Mouse (Mus musculus): Measurements from ENCODE around the gene Mfap1b. TPM values are rescaled to one million over a fixed set of nuclear protein-coding genes. Genes with fewer than 3 reads are reported as not detected.
"Not testable (repeated sequence)": the region's sequence is repeated elsewhere in the genome, so short reads cannot be mapped to it uniquely, and the experiment has no call there.

The Mfap1b gene
- total and polyA plus RNA-seq, 3 experiments = 15.6 to 29.7 (median 24.3) TPM

DNA sequence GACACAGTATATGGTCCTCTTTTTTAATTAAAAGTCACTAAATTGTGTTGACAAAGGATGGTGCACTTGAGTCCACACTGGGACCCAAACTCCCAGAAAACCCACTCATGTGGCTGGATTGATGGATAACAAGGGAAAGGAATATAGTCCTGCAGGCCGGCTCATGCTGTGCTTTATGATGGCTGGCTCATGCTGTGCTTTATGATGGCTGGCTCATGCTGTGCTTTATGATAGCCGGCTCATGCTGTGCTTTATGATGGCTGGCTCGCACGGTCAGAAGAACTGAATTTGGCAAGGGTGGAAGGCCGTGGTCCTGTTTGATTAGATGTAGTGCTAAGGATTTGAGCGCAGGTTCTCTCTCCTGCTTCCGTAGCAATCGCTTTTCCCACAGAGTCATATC, 9.7 kb upstream of the Mfap1b start:
- H3K79me2 ChIP-seq (replicated peaks; ENCODE audit: control insufficient read depth, extremely low read depth, insufficient read depth, poor library complexity, severe bottlenecking) = no peaks in the 10 kb centered on the region
- H3K4me1 ChIP-seq (ENCODE audit: control insufficient read depth in 1 of 2, insufficient read depth in 2 of 2) = no peaks in the 10 kb centered on the region
- in situ Hi-C loops (cut with MboI; ENCODE audit: low pct_ligation_motif_present, low pct_unique_long_range_greater_than_20kb, low sequenced_read_pairs) (no loop called here), dilution Hi-C loops (cut with MboI; ENCODE audit: extremely low pct_ligation_motif_present, extremely low pct_unique_long_range_greater_than_20kb, low sequenced_read_pairs) (no loop called here)
- no peak overlapping the region for H3K9ac ChIP-seq (ENCODE audit: insufficient read depth, low read depth)
- no peak for TF ChIP-seq POLR2A (IDR thresholded peaks at IDR 0.05; ENCODE audit: low read depth, low read length)
- TF ChIP-seq NELFE (IDR thresholded peaks at IDR 0.05; ENCODE audit: low read depth, low read length) = no peak
- H3K4me2 ChIP-seq (ENCODE audit: insufficient read depth, low read depth, poor library complexity, severe bottlenecking) = no peak overlapping the region
- H3K27me3 ChIP-seq (replicated peaks) = peaks cover 7% of the 10 kb centered on the region
- no peak overlapping the region for H3K27ac ChIP-seq (ENCODE audit: insufficient read depth, low read depth)
- H3K36me3 ChIP-seq (replicated peaks in 1 of 2; ENCODE audit: control insufficient read depth in 1 of 2, insufficient read depth in 1 of 2, low read length in 1 of 2) = no peaks in the 10 kb centered on the region
- no peak overlapping the region for H3K4me3 ChIP-seq (replicated peaks in 1 of 3; ENCODE audit: low read depth in 2 of 3, low read length in 2 of 3, poor library complexity in 1 of 3)
- no peak for DNase-seq (ENCODE audit: extremely low read depth)
- no peaks in the 10 kb centered on the region for H3K9me3 ChIP-seq (replicated peaks; ENCODE audit: low read length)

DNA sequence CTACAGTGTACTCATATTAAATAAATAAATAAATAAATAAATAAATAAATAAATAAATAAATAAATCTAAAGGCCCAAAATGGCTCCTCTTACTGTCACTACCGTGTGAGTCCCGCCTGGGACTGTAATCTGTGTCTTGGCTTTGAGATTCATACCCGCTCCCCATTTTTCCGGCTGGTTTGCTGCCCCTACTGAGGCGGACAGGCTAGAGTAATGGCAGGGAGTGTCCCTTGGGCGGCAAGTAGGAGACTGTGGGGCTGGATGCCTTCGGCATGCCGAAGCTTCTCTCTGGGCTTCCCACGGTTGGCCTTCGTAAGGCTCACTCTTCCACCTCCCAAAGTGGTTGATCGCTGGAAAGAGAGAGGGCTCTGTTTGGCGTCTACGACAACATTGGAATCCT, 7.0 kb upstream of the Mfap1b start:
- DNase-seq (ENCODE audit: extremely low read depth) = not testable (repeated sequence)

DNA sequence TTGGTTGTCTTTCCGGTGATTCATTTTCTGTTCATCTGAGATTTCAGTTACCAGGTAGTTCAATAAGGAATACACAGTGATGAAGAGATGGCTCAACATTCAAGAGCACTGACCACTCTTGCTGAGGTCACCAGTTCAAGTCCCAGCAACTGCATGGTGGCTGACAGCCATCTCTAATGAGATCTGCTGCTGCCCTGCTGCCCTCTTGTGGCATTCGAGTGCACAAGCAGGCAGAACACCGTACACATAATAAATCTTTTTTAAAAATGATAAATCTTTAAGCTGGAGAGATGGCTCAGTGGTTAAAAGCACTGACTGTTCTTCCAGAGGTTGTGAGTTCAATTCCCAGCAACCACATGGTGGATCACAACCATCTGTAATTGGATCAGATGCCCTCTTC, 6.6 kb upstream of the Mfap1b start:
- Histone ChIP-seq H3K36me3 (replicated peaks in 1 of 2; ENCODE audit: control insufficient read depth in 1 of 2, insufficient read depth in 1 of 2, low read length in 1 of 2) (peaks cover 7% of the 10 kb centered on the region in 2 experiments), H3K4me2 (ENCODE audit: insufficient read depth, low read depth, poor library complexity, severe bottlenecking) (no peak overlapping the region), H3K9ac (ENCODE audit: insufficient read depth, low read depth) (no peak overlapping the region), H3K79me2 (replicated peaks; ENCODE audit: control insufficient read depth, extremely low read depth, insufficient read depth, poor library complexity, severe bottlenecking) (no peaks in the 10 kb centered on the region), H3K4me1 (ENCODE audit: control insufficient read depth in 1 of 2, insufficient read depth in 2 of 2) (no peaks in the 10 kb centered on the region), H3K27me3 (replicated peaks) (peaks cover 7% of the 10 kb centered on the region), H3K4me3 (replicated peaks in 1 of 3; ENCODE audit: low read depth in 2 of 3, low read length in 2 of 3, poor library complexity in 1 of 3) (no peak overlapping the region), H3K9me3 (replicated peaks; ENCODE audit: low read length) (no peaks in the 10 kb centered on the region), H3K27ac (ENCODE audit: insufficient read depth, low read depth) (no peak overlapping the region)
- dilution Hi-C loops (cut with MboI; ENCODE audit: extremely low pct_ligation_motif_present, extremely low pct_unique_long_range_greater_than_20kb, low sequenced_read_pairs) = no loop called here
- in situ Hi-C loops (cut with MboI; ENCODE audit: low pct_ligation_motif_present, low pct_unique_long_range_greater_than_20kb, low sequenced_read_pairs) = no loop called here
- no peak for TF ChIP-seq IRF4 (IDR thresholded peaks at IDR 0.05; ENCODE audit: low read depth, low read length)
- TF ChIP-seq GABPA (IDR thresholded peaks at IDR 0.05; ENCODE audit: insufficient replicate concordance, low read depth, low read length) = no peak
- no peak for TF ChIP-seq E2F4 (IDR thresholded peaks at IDR 0.05; ENCODE audit: insufficient replicate concordance, low read depth, low read length)
- TF ChIP-seq EP300 (IDR thresholded peaks at IDR 0.05; ENCODE audit: low read length) = no peak
- no peak for TF ChIP-seq PAX5 (IDR thresholded peaks at IDR 0.05; ENCODE audit: low read length)
- TF ChIP-seq CTCF (conservative IDR thresholded peaks at IDR 0.05 in 1 of 2, IDR thresholded peaks at IDR 0.05 in 1 of 2; ENCODE audit: low read depth in 2 of 2, low read length in 2 of 2) = peak; percentile 60 to 80
- TF ChIP-seq NELFE (IDR thresholded peaks at IDR 0.05; ENCODE audit: low read depth, low read length) = no peak
- no peak for TF ChIP-seq ZC3H11A (IDR thresholded peaks at IDR 0.05; ENCODE audit: low read depth, low read length)
- TF ChIP-seq MAX (IDR thresholded peaks at IDR 0.05; ENCODE audit: low read length) = no peak
- TF ChIP-seq MYC (IDR thresholded peaks at IDR 0.05; ENCODE audit: low read depth, low read length) = no peak
- no peak for TF ChIP-seq ZMIZ1 (IDR thresholded peaks at IDR 0.05; ENCODE audit: low read depth, low read length)
- no peak for TF ChIP-seq NRF1 (IDR thresholded peaks at IDR 0.05; ENCODE audit: low read depth, low read length)
- TF ChIP-seq USF1 (IDR thresholded peaks at IDR 0.05; ENCODE audit: low read depth, low read length) = no peak
- no peak for TF ChIP-seq UBTF (IDR thresholded peaks at IDR 0.05; ENCODE audit: low read depth, low read length)
- no peak for TF ChIP-seq CHD2 (IDR thresholded peaks at IDR 0.05; ENCODE audit: low read length)
- no peak for TF ChIP-seq ETS1 (conservative IDR thresholded peaks at IDR 0.05; ENCODE audit: low read depth, low read length)
- TF ChIP-seq KAT2A (IDR thresholded peaks at IDR 0.05; ENCODE audit: insufficient replicate concordance, low read length) = no peak
- TF ChIP-seq ELF1 (IDR thresholded peaks at IDR 0.05; ENCODE audit: low read depth, low read length) = no peak
- no peak for TF ChIP-seq ZNF384 (IDR thresholded peaks at IDR 0.05; ENCODE audit: low read depth, low read length)
- TF ChIP-seq RCOR1 (conservative IDR thresholded peaks at IDR 0.05; ENCODE audit: low read depth, low read length) = no peak
- TF ChIP-seq USF2 (conservative IDR thresholded peaks at IDR 0.05; ENCODE audit: low read depth, low read length) = no peak
- peak; percentile 70 for TF ChIP-seq RAD21 (IDR thresholded peaks at IDR 0.05; ENCODE audit: low read depth, low read length)
- TF ChIP-seq SMC3 (IDR thresholded peaks at IDR 0.05; ENCODE audit: low read depth, low read length) = peak; percentile 60
- no peak for TF ChIP-seq JUN (IDR thresholded peaks at IDR 0.05; ENCODE audit: insufficient read depth, low read depth, low read length)
- DNase-seq (ENCODE audit: extremely low read depth) = peak; percentile 54

More for the DNA sequence above, 7.0 kb upstream of the Mfap1b start:
- dilution Hi-C loops (cut with MboI; ENCODE audit: extremely low pct_ligation_motif_present, extremely low pct_unique_long_range_greater_than_20kb, low sequenced_read_pairs); H3K9me3 ChIP-seq (replicated peaks; ENCODE audit: low read length); H3K4me2 ChIP-seq (ENCODE audit: insufficient read depth, low read depth, poor library complexity, severe bottlenecking); H3K4me3 ChIP-seq (replicated peaks in 1 of 3; ENCODE audit: low read depth in 2 of 3, low read length in 2 of 3, poor library complexity in 1 of 3); H3K27me3 ChIP-seq (replicated peaks); in situ Hi-C loops (cut with MboI; ENCODE audit: low pct_ligation_motif_present, low pct_unique_long_range_greater_than_20kb, low sequenced_read_pairs); H3K36me3 ChIP-seq (replicated peaks in 1 of 2; ENCODE audit: control insufficient read depth in 1 of 2, insufficient read depth in 1 of 2, low read length in 1 of 2); H3K4me1 ChIP-seq (ENCODE audit: control insufficient read depth in 1 of 2, insufficient read depth in 2 of 2); H3K79me2 ChIP-seq (replicated peaks; ENCODE audit: control insufficient read depth, extremely low read depth, insufficient read depth, poor library complexity, severe bottlenecking); H3K27ac ChIP-seq (ENCODE audit: insufficient read depth, low read depth); H3K9ac ChIP-seq (ENCODE audit: insufficient read depth, low read depth): not testable (repeated sequence)
